Comparison of ENCODE assay signal across 25 mouse cellular contexts in genomic region chr1:39099246-39099645, GRCm38 (mm10).
A peak's percentile ranks its signal among the peaks of the same experiment; 100 is the strongest.
DNase-seq lines count a peak whose midpoint lies in the region; ATAC-seq and TF ChIP-seq lines count a peak whose summit lies in the region.
"Had no signal": no experiment of that assay in that cellular context is flagged by ENCODE, and none has a peak within 500 bp of the region (broad histone marks: within the 10 kb centered on the region; RNA-seq: fewer than 3 reads in every experiment).

No protein-coding gene starts in this region.

- H3K27me3 ChIP-seq in embryonic facial prominence, embryonic 14.5 days (replicated peaks; ENCODE audit: control insufficient read depth, insufficient read depth, low read length): no peaks in the 10 kb centered on the region
- no peaks in the 10 kb centered on the region for H3K27me3 ChIP-seq in embryonic facial prominence, embryonic 10.5 days (replicated peaks; ENCODE audit: low read depth, poor library complexity, severe bottlenecking)
- no peaks in the 10 kb centered on the region for H3K27me3 ChIP-seq in heart, adult 2 months (ENCODE audit: control insufficient read depth, insufficient read depth, low read length)
- no peaks in the 10 kb centered on the region for H3K27me3 ChIP-seq in heart, embryonic 12.5 days (replicated peaks)
- H3K27me3 ChIP-seq: embryonic facial prominence, embryonic 12.5 days; forebrain, embryonic 13.5 days; heart, embryonic 13.5 days; hindbrain, embryonic 12.5 days had no signal

- no peak overlapping the region for H3K27ac ChIP-seq in embryonic facial prominence, embryonic 14.5 days (replicated peaks; ENCODE audit: low read depth, low read length)
- H3K27ac ChIP-seq in embryonic facial prominence, embryonic 10.5 days (replicated peaks): no peak overlapping the region
- H3K27ac ChIP-seq in heart, adult 2 months: peak overlapping the region; percentile 9; the same call in 1 of the 2 replicates
- H3K27ac ChIP-seq in heart, embryonic 12.5 days (ENCODE audit: poor library complexity, severe bottlenecking): no peak overlapping the region
- H3K27ac ChIP-seq: embryonic facial prominence, embryonic 12.5 days; forebrain, embryonic 13.5 days; heart, embryonic 13.5 days; hindbrain, embryonic 12.5 days had no signal

- TF ChIP-seq EP300 in heart, adult 2 months (IDR thresholded peaks at IDR 0.05; ENCODE audit: insufficient read depth, low read depth, low read length): no peak

- H3K4me3 ChIP-seq in embryonic facial prominence, embryonic 14.5 days (ENCODE audit: low read depth, low read length): no peak overlapping the region
- no peak overlapping the region for H3K4me3 ChIP-seq in embryonic facial prominence, embryonic 10.5 days
- H3K4me3 ChIP-seq in heart, adult 2 months: no peak overlapping the region
- H3K4me3 ChIP-seq in heart, embryonic 12.5 days: no peak overlapping the region
- H3K4me3 ChIP-seq: embryonic facial prominence, embryonic 12.5 days; forebrain, embryonic 13.5 days; heart, embryonic 13.5 days; hindbrain, embryonic 12.5 days had no signal

- TF ChIP-seq POLR2A in heart, adult 2 months (IDR thresholded peaks at IDR 0.05; ENCODE audit: insufficient read depth, low read depth, low read length): no peak

- H3K9ac ChIP-seq in embryonic facial prominence, embryonic 14.5 days (ENCODE audit: low read depth, low read length): no peak overlapping the region
- no peak overlapping the region for H3K9ac ChIP-seq in heart, adult 2 months (ENCODE audit: low read depth, low read length)
- H3K9ac ChIP-seq in heart, embryonic 12.5 days: no peak overlapping the region
- H3K9ac ChIP-seq: embryonic facial prominence, embryonic 12.5 days; forebrain, embryonic 13.5 days; heart, embryonic 13.5 days; hindbrain, embryonic 12.5 days had no signal

- no peak for ATAC-seq in embryonic facial prominence, embryonic 14.5 days (ENCODE audit: low read depth)
- ATAC-seq in heart, embryonic 12.5 days (ENCODE audit: insufficient number of reproducible peaks, low FRiP score): no peak
- ATAC-seq: CD4-positive, CD25-positive, alpha-beta regulatory T cell, adult 4 months; forebrain, embryonic 13.5 days; hindbrain, embryonic 16.5 days; inflammation-experienced regulatory T-cells, adult 6 months had no signal

- peaks cover 4% of the 10 kb centered on the region; the same call in 1 of the 2 replicates for H3K4me1 ChIP-seq in embryonic facial prominence, embryonic 14.5 days (ENCODE audit: control insufficient read depth, insufficient read depth, low read length)
- H3K4me1 ChIP-seq in embryonic facial prominence, embryonic 10.5 days: no peaks in the 10 kb centered on the region
- peaks cover 2% of the 10 kb centered on the region; the same call in 1 of the 2 replicates for H3K4me1 ChIP-seq in heart, adult 2 months (ENCODE audit: control insufficient read depth, insufficient read depth, low read length)
- H3K4me1 ChIP-seq in heart, embryonic 12.5 days (replicated peaks): peaks cover 9% of the 10 kb centered on the region; the same call in 1 of the 2 replicates
- H3K4me1 ChIP-seq: embryonic facial prominence, embryonic 12.5 days; forebrain, embryonic 13.5 days; hindbrain, embryonic 12.5 days had no signal

- H3K4me2 ChIP-seq in embryonic facial prominence, embryonic 14.5 days (ENCODE audit: low read depth, low read length): no peak overlapping the region
- H3K4me2 ChIP-seq in heart, embryonic 12.5 days: no peak overlapping the region
- H3K4me2 ChIP-seq: embryonic facial prominence, embryonic 12.5 days; forebrain, embryonic 13.5 days; heart, embryonic 13.5 days; hindbrain, embryonic 12.5 days had no signal

- H3K9me3 ChIP-seq in embryonic facial prominence, embryonic 14.5 days (ENCODE audit: control insufficient read depth, low read length): no peaks in the 10 kb centered on the region
- no peaks in the 10 kb centered on the region for H3K9me3 ChIP-seq in embryonic facial prominence, embryonic 10.5 days
- H3K9me3 ChIP-seq in heart, embryonic 12.5 days (replicated peaks): no peaks in the 10 kb centered on the region
- H3K9me3 ChIP-seq: embryonic facial prominence, embryonic 12.5 days; forebrain, embryonic 13.5 days; G1E; heart, embryonic 13.5 days; hindbrain, embryonic 12.5 days had no signal

- WGBS in embryonic facial prominence, embryonic 14.5 days: 68% methylated on average over 7 of the region's 7 CpGs
- WGBS in embryonic facial prominence, embryonic 10.5 days: 87% methylated on average over 7 of the region's 7 CpGs
- 64% methylated on average over 7 of the region's 7 CpGs for WGBS in heart, adult 2 months
- WGBS in heart, embryonic 12.5 days: 79% methylated on average over 7 of the region's 7 CpGs

- no peak for TF ChIP-seq CTCF in heart, adult 2 months (IDR thresholded peaks at IDR 0.05)

- H3K36me3 ChIP-seq in embryonic facial prominence, embryonic 14.5 days (ENCODE audit: control insufficient read depth, insufficient read depth, low read length): no peaks in the 10 kb centered on the region
- no peaks in the 10 kb centered on the region for H3K36me3 ChIP-seq in embryonic facial prominence, embryonic 10.5 days (replicated peaks)
- H3K36me3 ChIP-seq in heart, adult 2 months (ENCODE audit: control insufficient read depth, insufficient read depth, low read length): no peaks in the 10 kb centered on the region
- H3K36me3 ChIP-seq in heart, embryonic 12.5 days: no peaks in the 10 kb centered on the region
- H3K36me3 ChIP-seq: embryonic facial prominence, embryonic 12.5 days; G1E; heart, embryonic 13.5 days; hindbrain, embryonic 12.5 days had no signal

- peak; percentile 13 for DNase-seq in embryonic facial prominence, embryonic 14.5 days (ENCODE audit: low spot score)
- DNase-seq in embryonic facial prominence, embryonic 10.5 days (ENCODE audit: low spot score): no peak
- DNase-seq in heart, adult 2 months: peak in 1 of 2 experiments; percentile 19
- DNase-seq in right cerebral cortex, adult 18-20 months: peak; percentile 67
- DNase-seq in right cerebral cortex, postnatal 14 days: no peak
- peak; percentile 54 for DNase-seq in right cerebral cortex, postnatal 25 days
- DNase-seq: adrenal gland, adult 8-10 months; adrenal gland, postnatal 36 days; B cell, adult 2 months; cerebellum, adult 11 months; cerebellum, adult 8-10 months; cerebellum, postnatal 14 days; embryo, embryonic 11 days; gastrocnemius, postnatal 25 days; heart, adult 11 months; heart, postnatal 36 days had no signal

- intact Hi-C loops in heart, adult 2 months (cut with DNase I): no loop called here

- no peaks in the 10 kb centered on the region for H3K79me2 ChIP-seq in heart, adult 2 months (replicated peaks; ENCODE audit: control insufficient read depth, insufficient read depth, low read length)

Comparison
In these comparisons a context has a peak if more than half of its experiments do, and no peak if none do; other contexts are left out.
1. DNase-seq: peak in embryonic facial prominence, embryonic 14.5 days (single experiment), right cerebral cortex, adult 18-20 months (single experiment) and right cerebral cortex, postnatal 25 days (single experiment); none in embryonic facial prominence, embryonic 10.5 days (single experiment) and right cerebral cortex, postnatal 14 days (single experiment).